Mouse (Mus musculus): ENCODE data around the gene Lrmda.

The Lrmda gene

GRCm38 (mm10) chr14:22019252-22019948 lies at the start of gene Lrmda:
Gene Lrmda, plus strand, starts transcription at chr14:22019712.
- in situ Hi-C loops (cut with MboI; ENCODE audit: low pct_unique_long_range_greater_than_20kb in 1 of 2, low sequenced_read_pairs in 2 of 2, unreplicated experiment in 1 of 2) = no loop called here

GRCm38 (mm10) chr14:21981462-21981861 lies 38.0 kb upstream of the Lrmda start:
- in situ Hi-C loops (cut with MboI; ENCODE audit: low pct_unique_long_range_greater_than_20kb in 1 of 2, low sequenced_read_pairs in 2 of 2, unreplicated experiment in 1 of 2) = loop anchor here in 1 of 2 experiments (25.0 kb wide), 2 partner anchors 831 to 1431 kb away; no protein-coding TSS in a partner anchor

- in situ Hi-C loops (cut with MboI; ENCODE audit: low pct_unique_long_range_greater_than_20kb in 1 of 2, low sequenced_read_pairs in 2 of 2, unreplicated experiment in 1 of 2) = loop anchor here in 1 of 2 experiments (25.0 kb wide), 2 partner anchors 830 to 1430 kb away; no protein-coding TSS in a partner anchor
These were observed 37.4 kb upstream of the Lrmda start for GRCm38 (mm10) chr14:21982096-21982591.

GRCm38 (mm10) chr14:21982592-21983310 lies 36.8 kb upstream of the Lrmda start:
- in situ Hi-C loops (cut with MboI; ENCODE audit: low pct_unique_long_range_greater_than_20kb in 1 of 2, low sequenced_read_pairs in 2 of 2, unreplicated experiment in 1 of 2) = loop anchor here in 1 of 2 experiments (25.0 kb wide), 2 partner anchors 830 to 1430 kb away; no protein-coding TSS in a partner anchor

- in situ Hi-C loops (cut with MboI; ENCODE audit: low pct_unique_long_range_greater_than_20kb in 1 of 2, low sequenced_read_pairs in 2 of 2, unreplicated experiment in 1 of 2) = loop anchor here in 1 of 2 experiments (25.0 kb wide), 2 partner anchors 829 to 1429 kb away; no protein-coding TSS in a partner anchor
These were observed 36.1 kb upstream of the Lrmda start for GRCm38 (mm10) chr14:21983311-21983949.

GRCm38 (mm10) chr14:21983950-21984730 lies 35.4 kb upstream of the Lrmda start:
- in situ Hi-C loops (cut with MboI; ENCODE audit: low pct_unique_long_range_greater_than_20kb in 1 of 2, low sequenced_read_pairs in 2 of 2, unreplicated experiment in 1 of 2) = loop anchor here in 1 of 2 experiments (25.0 kb wide), 2 partner anchors 828 to 1428 kb away; no protein-coding TSS in a partner anchor

- in situ Hi-C loops (cut with MboI; ENCODE audit: low pct_unique_long_range_greater_than_20kb in 1 of 2, low sequenced_read_pairs in 2 of 2, unreplicated experiment in 1 of 2) = loop anchor here in 1 of 2 experiments (25.0 kb wide), 2 partner anchors 827 to 1427 kb away; no protein-coding TSS in a partner anchor
These were observed 34.6 kb upstream of the Lrmda start for GRCm38 (mm10) chr14:21984757-21985425.

GRCm38 (mm10) chr14:21985426-21985931 lies 34.0 kb upstream of the Lrmda start:
- in situ Hi-C loops (cut with MboI; ENCODE audit: low pct_unique_long_range_greater_than_20kb in 1 of 2, low sequenced_read_pairs in 2 of 2, unreplicated experiment in 1 of 2) = loop anchor here in 1 of 2 experiments (25.0 kb wide), 2 partner anchors 827 to 1427 kb away; no protein-coding TSS in a partner anchor

GRCm38 (mm10) chr14:21985981-21986732 lies 33.4 kb upstream of the Lrmda start:
- in situ Hi-C loops (cut with MboI; ENCODE audit: low pct_unique_long_range_greater_than_20kb in 1 of 2, low sequenced_read_pairs in 2 of 2, unreplicated experiment in 1 of 2) = loop anchor here in 1 of 2 experiments (25.0 kb wide), 2 partner anchors 826 to 1426 kb away; no protein-coding TSS in a partner anchor

- in situ Hi-C loops (cut with MboI; ENCODE audit: low pct_unique_long_range_greater_than_20kb in 1 of 2, low sequenced_read_pairs in 2 of 2, unreplicated experiment in 1 of 2) = loop anchor here in 1 of 2 experiments (25.0 kb wide), 2 partner anchors 825 to 1425 kb away; no protein-coding TSS in a partner anchor
These were observed 32.5 kb upstream of the Lrmda start for GRCm38 (mm10) chr14:21986733-21987659.

GRCm38 (mm10) chr14:21987660-21988576 lies 31.6 kb upstream of the Lrmda start:
- in situ Hi-C loops (cut with MboI; ENCODE audit: low pct_unique_long_range_greater_than_20kb in 1 of 2, low sequenced_read_pairs in 2 of 2, unreplicated experiment in 1 of 2) = loop anchor here in 1 of 2 experiments (25.0 kb wide), 2 partner anchors 824 to 1424 kb away; no protein-coding TSS in a partner anchor

- in situ Hi-C loops (cut with MboI; ENCODE audit: low pct_unique_long_range_greater_than_20kb in 1 of 2, low sequenced_read_pairs in 2 of 2, unreplicated experiment in 1 of 2) = loop anchor here in 1 of 2 experiments (25.0 kb wide), 2 partner anchors 824 to 1424 kb away; no protein-coding TSS in a partner anchor
These were observed 30.8 kb upstream of the Lrmda start for GRCm38 (mm10) chr14:21988577-21989290.

- in situ Hi-C loops (cut with MboI; ENCODE audit: low pct_unique_long_range_greater_than_20kb in 1 of 2, low sequenced_read_pairs in 2 of 2, unreplicated experiment in 1 of 2) = loop anchor here in 1 of 2 experiments (25.0 kb wide), 2 partner anchors 823 to 1423 kb away; no protein-coding TSS in a partner anchor
These were observed 30.1 kb upstream of the Lrmda start, which contains the start of gene Zfp503 for GRCm38 (mm10) chr14:21989291-21989913. Gene Zfp503, minus strand, starts transcription at chr14:21989601.
